Mouse (Mus musculus): ENCODE results near the gene Hdac8. TPM values are rescaled to one million over a fixed set of nuclear protein-coding genes. Genes with fewer than 3 reads are reported as not detected.

The Hdac8 gene
- total RNA-seq, 2 experiments from 2014 or later = 2.9 to 4.0 TPM

DNA sequence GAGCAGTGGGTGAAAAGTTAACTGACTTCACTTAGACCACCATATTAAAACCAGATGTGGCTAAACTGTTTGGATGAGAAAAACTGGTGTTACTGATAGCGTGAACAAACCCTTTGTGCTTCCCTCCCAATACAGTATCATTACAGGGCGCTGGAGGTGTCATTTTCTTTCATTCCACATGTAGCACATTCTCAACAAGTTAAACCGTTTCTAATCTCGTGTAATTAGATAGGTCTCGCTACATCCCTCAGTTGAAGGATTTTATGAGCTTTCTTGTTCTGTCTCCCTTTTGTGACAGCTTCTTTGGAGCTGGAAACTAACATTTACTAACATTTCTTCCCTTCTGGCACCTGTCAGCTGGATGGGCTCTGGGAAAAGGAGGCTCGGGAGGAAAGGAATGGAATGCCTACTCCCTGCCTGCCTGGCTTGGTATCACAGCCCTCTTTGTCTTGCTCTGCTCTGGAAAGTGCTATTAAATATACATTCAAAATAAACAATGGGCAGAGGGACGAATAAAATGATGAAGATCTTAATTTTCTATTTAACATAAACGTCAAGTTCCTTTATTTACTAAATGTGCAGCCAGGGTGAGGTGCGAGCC is 156.2 kb downstream of the Hdac8 start:
- no peak for DNase-seq
- intact Hi-C loops (cut with DNase I) = no loop called here

DNA sequence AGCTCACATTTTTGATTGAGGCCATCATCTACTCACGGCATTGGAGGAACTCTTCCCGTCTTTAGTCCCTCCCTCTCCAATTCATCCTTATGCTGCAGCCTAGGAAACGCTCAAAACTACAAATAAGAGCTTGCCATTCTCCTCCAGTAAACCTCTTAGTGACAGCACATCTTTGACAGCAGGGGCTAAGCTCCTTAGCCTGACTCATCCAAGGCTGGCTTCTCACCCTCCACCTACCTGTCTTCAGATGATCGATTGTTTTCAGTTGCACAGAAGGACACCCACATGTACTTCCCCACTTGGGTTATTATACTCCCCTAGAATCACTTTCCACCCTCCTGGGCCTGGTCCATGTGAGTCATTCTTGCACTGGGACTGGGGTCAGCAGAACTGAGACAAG is 163.5 kb downstream of the Hdac8 start:
- intact Hi-C loops (cut with DNase I) = no loop called here
- DNase-seq = no peak

DNA sequence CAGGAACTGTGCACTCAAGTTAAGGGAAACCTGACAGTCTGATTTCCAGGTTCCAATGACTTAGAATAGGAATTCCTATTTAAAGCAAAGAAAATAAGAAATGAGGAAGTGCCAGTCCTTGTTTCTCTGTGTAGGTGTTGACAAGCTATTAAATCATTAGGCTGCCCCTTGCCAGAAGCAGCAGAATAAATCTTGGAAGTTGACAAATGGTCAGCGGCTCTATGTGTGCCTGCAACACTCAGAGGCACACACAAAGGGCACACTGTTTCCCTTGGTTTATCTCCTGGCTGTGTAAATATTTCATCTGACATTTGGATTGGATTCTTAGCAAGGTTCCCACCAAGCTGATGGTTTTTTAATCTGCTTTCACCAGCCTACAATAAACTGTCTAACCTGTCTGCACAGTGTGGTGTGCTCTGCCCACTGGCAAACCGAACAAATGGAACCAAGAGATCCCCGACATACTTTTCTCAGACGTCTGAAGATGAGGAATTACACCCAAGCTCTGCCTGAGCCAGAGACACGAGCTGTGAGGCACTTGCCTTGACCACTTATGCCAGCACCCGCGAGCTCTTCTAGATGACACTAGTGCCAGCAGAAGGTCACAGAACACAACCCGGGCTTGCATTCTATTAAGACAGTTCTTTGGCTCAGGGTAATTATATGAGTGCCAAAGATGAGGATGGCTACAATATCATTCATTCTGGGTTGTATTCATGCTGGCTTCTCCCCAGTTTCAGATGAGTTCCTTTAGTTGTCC is 165.6 kb downstream of the Hdac8 start:
- intact Hi-C loops (cut with DNase I) = no loop called here
- no peak for DNase-seq

DNA sequence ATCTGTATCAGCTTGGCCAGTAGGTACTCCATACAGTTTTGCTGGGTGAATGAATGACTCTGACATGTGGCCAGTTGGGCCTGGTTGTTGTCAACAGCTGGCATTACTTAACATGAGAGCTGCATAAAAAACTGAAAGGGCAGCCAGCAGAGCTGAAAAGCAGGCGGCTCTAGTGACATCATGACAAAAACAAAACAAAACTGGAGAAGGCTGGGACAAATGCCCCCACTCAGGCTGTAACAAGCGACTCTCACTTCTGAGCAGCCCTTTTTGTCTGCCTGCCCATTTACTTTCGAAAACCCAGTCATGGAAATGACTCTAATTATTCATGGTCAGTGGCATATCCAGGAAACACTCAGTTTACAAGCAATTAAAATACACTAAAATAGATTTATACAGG is 185.5 kb downstream of the Hdac8 start:
- DNase-seq = peak in 1 of 2 experiments; percentile 11
- intact Hi-C loops (cut with DNase I) = no loop called here

DNA sequence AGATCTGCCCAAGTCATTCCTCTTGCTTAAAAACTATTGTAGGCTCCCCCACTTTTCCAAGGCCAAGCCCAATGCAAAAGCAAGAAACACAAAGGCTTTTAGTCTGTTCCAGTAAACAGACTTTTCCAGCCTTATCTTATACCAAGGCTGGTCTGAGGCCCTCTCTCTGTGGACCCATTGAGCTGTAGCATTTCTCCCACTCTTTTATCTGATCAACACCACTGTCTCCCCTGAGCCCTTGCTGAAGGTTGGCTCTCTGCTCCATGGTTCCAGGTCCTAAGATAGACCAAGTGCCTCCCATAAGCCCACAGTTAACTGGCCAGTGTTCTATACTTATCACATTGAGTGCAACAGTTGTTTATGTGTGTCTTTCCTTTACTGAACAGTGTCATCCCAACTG is 185.9 kb downstream of the Hdac8 start:
- intact Hi-C loops (cut with DNase I) = no loop called here

DNA sequence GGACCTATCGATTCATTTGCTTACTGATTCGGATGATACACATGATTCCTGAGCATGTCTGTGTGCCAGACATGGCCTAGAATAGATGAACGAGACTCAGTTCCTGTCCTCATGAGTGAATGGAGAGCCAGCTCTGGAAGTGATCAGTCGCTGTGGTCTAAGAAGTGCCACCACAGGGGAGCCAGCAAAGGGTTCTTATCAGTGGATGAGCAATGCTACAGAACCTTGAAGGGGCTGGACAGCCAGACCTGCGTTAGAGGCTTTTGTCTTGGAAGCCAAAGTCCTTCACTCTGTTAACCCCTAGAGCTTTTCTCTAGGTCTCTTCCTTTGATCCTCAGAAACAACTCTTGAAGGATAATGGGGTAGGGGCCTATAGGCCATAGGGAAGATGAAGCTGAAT is 186.4 kb downstream of the Hdac8 start:
- intact Hi-C loops (cut with DNase I) = no loop called here
- DNase-seq = no peak

More for the DNA sequence above, 185.9 kb downstream of the Hdac8 start:
- DNase-seq = no peak

DNA sequence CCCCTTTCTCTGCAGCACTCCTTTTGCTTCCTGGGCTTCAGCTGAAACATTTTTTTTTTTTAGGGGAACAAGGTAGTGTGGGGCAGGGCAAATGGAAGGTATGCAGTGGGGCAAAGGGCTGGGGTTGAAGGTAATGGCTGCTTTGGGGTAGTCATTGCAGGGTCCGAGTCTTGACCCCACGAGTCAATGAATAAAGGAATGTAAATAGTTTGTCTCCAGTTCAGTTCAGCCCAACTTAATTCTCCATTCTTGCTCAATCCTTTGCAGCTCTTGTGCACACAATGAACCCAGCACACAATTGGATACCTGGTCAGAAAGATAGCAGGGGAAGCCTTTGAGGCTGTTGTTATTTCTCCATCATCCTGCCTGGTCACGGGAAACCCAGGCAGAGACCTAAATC is 194.0 kb downstream of the Hdac8 start:
- intact Hi-C loops (cut with DNase I) = no loop called here

DNA sequence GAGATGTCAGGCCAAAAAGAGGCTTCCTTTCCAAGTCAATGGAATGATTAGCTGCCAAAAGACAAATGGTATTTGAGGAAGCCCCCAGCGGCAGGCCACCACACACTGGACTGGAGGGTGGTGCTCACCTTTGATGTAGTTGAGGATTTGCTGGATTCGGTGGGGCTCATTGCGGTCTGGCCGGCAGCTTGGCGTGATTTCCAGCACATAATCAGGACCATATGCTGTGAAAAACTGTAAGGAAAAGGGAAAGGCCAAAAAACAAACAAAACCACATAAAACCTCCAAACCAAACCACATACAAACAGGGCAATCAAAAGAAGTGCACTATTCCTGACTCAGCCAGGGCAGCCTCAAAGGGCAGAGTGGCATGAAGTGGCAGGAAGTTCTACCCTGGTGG is 197.6 kb downstream of the Hdac8 start:
- intact Hi-C loops (cut with DNase I) = no loop called here
- no peak for DNase-seq

More for the DNA sequence above, 194.0 kb downstream of the Hdac8 start:
- DNase-seq = no peak

DNA sequence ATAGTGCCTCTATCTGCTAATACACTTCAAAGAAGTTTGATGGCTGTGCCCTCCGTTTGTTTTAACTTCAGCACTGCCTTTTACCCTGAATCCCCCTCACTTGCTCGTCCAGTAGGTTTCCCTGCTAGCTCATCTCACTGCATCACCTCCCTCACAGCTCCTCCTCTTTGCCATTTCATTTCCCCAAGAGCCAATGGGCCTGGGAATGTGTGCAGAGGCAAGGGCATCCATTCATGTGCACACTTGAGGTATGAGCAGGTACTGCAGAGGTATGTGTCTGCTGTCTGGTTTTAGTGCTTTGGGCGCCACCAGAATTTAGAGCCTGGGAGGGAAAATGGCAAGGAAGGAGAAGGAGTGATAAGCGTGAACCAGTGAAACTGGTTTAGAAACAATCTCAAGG is 199.4 kb downstream of the Hdac8 start:
- intact Hi-C loops (cut with DNase I) = no loop called here
- DNase-seq = no peak

DNA sequence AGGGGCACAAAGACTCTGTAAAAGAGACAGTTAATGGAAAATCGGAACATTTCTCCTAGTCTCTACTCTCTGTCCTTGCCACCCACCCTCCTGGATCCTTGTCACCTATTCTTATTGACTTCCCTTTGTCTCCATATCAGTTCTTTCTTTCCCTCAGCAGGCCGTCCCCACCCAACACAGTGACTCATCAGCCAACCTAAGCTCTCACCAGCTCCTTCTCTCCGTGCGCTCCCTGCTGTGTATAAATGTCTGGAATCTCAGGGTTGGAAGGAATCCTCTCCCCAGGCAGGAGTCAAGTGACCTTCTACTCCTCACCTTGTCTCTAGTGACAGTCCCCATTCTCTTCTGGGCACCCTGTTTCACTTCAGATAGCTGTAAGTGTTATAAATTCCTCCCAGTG is 200.2 kb downstream of the Hdac8 start:
- DNase-seq = no peak
- intact Hi-C loops (cut with DNase I) = no loop called here

DNA sequence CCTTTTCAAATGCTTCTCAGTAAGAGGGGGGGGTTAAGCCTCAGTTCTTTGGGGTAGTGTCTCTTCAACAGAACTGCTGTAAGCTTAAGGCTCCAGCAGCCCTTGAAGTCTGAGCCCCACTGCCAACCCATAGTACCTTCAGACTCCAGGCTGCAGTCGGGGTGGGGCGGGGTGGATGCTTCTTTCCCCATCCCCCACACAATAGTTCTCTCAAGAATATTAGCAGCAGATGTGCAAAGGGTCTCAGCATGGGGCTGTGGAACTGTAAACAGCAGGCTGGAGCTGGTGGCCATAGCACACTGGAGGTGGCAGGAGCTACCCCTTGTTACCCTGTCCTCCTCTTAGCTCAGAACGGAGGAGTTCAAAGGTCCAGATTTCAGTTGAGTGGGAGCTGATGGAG is 202.7 kb downstream of the Hdac8 start:
- intact Hi-C loops (cut with DNase I) = no loop called here
- DNase-seq = no peak

DNA sequence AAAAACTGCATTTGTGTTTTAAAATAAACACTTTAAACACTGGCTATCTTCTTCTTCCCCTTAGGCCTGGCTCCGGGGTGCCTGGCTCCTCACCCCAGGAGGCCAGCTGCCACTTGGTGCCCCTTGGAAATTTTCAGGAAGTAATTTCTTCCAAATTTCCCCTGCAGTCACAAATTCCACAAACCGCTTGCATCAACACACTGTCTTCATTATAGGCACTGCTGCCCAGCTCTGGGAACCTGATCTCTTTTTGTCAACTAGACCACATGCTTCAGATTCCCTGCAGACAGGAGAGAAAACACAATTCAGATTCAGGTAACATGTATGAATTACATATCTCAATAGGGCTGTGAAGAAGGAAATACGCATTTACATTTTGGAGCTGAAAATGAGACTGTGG is 220.3 kb downstream of the Hdac8 start:
- intact Hi-C loops (cut with DNase I) = no loop called here
- DNase-seq = no peak

DNA sequence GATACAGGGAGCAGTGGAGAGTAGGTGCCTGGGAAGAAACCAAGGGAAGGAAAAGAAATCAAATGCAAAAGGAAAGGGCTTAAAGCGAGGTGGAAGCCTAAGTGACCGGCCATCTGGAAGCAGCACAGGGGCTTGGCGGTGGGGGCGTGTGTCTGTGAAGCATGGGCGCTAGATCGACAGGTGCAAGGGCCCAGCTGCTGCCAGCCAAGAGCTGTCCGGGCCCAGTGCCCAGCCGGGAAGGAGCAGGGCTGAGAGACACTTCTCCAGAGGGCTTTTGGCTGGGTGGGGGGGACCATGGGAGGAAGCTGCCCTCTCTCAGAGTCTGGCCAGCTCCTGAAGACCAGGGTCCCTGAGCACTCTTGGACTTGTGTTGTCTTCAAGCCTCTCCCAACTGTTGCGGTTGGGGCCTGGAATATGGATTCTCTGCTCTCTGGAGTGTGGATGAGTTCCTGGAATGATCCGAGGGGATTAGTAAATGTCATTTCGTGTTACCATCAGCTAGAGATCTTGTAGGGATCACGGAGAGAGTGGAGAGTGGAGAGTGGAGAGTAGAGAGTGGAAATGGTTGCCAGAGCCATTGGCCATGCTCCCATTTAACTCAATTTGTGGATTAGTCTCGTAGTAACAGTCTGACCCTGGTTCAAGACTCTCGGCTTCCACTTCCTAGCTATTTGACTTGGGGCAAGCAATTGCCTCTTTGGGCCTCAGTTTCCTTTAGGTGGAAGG is 242.4 kb downstream of the Hdac8 start:
- intact Hi-C loops (cut with DNase I) = no loop called here
- DNase-seq = no peak

DNA sequence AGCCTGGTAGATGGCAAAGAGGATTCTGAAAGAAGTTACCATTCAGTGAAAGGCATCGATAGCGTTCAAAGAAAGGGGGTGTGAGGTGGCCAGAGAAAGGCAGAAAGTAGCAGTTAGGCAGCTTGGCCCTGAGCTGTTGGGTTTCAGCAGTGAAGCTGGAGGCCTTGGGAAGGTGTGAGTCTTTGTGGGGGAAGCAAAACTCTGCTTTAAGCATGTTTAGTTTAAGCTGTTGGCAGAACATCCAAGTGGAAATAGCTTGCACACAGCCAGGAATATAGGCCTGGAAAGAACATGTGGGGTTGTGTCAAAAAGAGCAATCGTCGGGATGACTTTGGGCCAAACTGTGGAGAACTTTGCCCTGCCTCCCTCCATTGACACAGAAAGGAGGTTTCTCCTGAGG is 245.4 kb downstream of the Hdac8 start:
- no peak for DNase-seq
- intact Hi-C loops (cut with DNase I) = no loop called here

DNA sequence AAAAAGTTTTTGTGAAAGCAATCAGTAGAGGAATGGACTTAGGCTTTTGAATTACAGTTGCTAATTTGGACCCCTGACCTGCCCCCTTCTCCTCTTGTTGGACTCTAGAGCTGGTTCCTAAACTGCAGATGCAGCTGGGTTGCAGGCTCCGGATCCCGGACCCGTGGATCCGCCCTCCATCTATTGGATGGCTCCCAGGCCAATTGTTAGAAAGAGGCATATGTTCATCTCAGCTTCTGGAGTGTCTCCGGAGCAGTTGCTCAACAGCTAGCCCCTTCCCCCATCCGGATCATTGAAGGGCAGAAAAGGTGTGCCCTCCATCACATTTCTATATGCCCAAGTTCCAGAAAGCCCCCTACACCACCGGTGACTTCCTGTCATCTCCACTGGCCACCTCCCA is 251.3 kb downstream of the Hdac8 start:
- DNase-seq = no peak
- intact Hi-C loops (cut with DNase I) = no loop called here

DNA sequence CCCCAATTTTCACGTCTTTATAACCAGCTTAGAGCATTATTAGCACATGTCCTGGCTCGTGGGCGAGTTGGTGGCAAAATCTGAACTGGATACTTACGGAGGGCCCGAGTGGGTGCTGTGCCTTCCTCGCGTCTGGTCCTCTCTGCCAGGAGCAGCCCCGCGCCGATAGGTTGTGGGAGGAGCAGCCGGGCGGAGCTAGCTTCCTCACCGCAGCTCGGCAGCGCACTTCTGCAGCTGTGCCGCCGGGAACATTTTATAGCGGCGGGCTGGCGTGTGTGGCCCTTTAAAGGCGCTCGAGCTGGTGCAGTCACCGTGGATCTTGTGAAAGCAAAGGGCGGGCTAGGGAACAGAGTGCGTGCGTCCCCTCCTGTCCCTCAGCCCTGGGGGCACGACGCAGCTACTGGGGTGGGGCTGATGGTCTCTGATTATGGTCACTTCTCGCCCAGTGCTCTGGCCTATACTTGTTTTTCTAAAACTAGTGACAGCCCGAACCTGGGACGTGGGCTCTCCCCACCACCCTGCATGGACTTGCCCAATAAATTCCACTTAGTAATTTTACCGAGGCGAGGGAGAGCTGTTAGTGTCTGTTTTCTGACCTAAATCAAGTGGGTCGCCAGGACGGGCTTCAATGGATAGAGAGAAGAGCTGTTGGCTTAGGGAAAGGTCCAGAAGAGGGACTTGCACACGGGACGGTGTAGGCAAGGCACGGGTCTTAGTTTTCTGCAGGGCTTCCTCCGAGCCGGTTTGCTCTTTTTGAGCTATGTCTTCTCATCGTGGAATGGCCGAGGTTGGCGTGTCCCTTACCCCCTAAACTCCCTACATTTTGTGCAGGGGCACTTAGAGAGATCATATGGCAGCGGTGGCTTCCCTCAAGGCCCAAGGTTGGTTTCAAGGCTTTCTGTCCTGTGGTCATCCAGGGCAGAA is 253.0 kb downstream of the Hdac8 start, which contains the start of gene Cited1:
Cited1 (minus strand) TSS at position 245 of the 924 bp plus-strand sequence.
- peak in 1 of 2 experiments; percentile 33 for DNase-seq
- intact Hi-C loops (cut with DNase I) = no loop called here

DNA sequence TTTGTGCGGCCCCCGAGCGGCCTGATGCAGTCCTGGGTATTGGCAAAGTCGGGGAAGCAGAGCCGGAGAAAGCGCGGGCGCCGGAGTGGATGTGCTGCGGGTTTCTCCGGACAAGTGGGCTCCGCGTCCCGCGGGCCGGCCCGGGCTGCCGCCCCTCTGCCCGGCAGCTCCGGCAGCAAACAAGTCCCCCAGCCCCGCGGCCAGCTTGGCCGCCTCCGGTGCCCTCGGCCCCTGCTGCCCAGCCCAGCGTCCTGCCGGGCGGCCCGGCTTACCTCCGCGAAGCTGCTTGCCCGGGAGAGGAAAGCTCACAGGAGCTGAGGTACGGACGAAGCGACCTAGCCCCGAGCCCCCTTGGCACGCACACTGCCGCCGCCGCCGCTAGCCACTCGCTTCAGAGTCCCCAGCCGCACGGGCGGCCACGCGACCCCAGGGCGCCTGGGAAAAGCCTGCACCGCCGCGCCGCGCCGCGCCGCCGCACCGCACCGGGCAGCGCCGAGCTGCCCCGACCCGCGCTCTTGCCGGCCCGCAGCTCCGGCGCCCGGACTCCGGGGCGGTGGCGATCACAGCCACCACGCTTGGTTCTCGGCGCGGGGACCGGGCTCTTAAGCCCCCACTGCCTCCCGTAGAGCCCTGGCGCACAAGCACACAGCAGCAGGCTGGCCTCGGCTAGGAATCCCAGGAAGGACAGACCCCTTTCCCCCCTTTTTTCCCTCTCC is 253.8 kb downstream of the Hdac8 start:
- intact Hi-C loops (cut with DNase I) = no loop called here
- no peak for DNase-seq

DNA sequence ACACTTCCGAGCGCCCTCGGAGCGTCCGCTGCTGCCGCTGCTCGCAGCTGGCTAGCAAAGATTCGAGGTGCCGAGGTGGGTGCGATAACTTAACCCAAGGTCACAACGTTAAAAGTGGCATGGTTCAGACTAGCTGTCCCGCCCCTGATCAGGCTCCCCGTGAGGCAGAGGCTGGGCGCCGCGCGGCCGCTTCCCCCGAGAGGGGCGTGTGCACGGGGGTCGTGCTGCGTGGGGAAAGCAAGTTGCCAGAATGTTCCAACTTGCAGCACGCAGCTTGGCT is 254.3 kb downstream of the Hdac8 start:
- DNase-seq = no peak
- intact Hi-C loops (cut with DNase I) = no loop called here

DNA sequence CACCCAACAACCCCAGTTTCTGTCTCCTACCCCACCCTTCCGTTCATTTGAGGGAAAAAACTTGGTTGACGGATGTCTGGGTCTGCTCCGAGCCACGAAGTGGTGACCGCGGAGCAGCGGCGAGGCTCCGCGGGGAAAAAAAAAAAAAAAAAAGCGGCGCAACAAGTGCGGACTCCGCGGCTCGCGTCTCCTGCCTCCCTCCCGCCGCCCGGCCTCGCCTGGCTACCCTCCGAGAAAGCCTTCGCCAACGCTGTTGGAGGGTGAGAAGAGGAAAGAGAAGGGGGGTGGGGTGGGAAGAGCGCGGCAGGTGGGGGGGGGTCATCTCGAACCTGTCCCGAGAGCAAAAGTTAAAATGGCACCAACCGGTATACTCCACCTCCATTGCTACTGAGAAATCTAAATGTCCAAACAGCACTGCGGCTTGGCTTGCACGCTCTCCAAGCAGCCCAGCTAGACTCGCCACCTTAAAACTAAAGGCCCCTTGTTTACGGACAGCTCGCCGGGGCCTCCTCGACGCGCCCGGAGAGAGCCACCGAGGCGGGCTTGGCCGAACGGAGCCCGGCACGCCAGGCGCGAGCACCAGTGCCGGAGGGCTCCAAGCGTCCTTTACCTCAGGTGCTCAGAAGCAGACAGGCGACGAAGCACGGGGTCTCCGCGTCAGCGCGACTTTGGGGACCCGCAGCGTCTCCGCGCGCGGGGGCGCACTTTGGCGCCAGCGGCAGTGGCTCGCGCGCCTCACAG is 254.8 kb downstream of the Hdac8 start:
- intact Hi-C loops (cut with DNase I) = no loop called here
- DNase-seq = peak in 1 of 2 experiments; percentile 15

DNA sequence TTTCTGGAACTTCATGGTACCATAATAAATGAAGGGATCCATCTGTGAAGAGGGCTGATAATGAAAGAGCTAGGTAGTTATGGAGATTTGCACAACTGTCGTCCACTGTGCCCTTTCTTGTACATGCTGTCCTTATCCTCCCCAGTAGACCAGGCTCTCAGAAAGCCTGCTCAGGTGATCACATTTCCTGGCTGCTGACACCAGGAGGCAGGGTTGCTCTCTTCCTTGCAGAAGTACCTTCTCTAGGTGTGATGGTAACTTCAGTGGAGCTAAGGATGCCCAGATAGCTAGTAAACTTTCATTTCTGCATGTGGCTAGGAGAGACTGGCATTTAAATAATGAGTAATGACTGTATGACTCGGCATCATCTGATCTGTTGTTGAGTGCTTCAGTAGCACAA is 260.8 kb downstream of the Hdac8 start:
- intact Hi-C loops (cut with DNase I) = no loop called here

More for the DNA sequence above, 260.8 kb downstream of the Hdac8 start:
- DNase-seq = no peak
